Mouse (Mus musculus): ENCODE data around the gene Mgp. TPM values are rescaled to one million over a fixed set of nuclear protein-coding genes. Genes with fewer than 3 reads are reported as not detected.

Mgp gene
- total RNA-seq, 2 experiments from 2014 or later = 102 to 127 TPM

DNA sequence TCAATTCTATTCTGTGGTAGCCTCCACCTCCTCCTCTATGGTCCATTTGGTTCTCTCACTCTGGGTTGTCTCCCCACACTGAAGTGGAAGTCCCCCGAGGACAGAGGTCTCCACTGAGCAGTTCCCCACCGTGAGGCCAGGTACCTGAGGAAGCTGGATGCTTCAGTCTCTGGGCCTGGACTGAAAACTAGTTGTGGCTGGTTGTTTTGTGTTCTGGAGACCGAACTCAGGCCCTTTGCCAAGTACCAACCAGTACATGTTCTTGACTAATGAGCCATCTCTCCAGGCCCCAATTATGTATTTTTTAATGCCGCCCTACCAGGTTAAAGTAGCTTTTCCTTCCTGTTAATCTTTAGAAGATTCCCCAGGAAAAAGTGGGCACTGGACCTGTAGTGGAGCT is 23.3 kb downstream of the Mgp start:
- DNase-seq = no peak

- no peak for DNase-seq
These were observed 25.4 kb downstream of the Mgp start for GRCm38 (mm10) chr6:136850267-136850666.

- DNase-seq = no peak
These were observed 26.7 kb downstream of the Mgp start for GRCm38 (mm10) chr6:136848971-136849370.

- DNase-seq = no peak
These were observed 27.2 kb downstream of the Mgp start for GRCm38 (mm10) chr6:136848399-136848798.

DNA sequence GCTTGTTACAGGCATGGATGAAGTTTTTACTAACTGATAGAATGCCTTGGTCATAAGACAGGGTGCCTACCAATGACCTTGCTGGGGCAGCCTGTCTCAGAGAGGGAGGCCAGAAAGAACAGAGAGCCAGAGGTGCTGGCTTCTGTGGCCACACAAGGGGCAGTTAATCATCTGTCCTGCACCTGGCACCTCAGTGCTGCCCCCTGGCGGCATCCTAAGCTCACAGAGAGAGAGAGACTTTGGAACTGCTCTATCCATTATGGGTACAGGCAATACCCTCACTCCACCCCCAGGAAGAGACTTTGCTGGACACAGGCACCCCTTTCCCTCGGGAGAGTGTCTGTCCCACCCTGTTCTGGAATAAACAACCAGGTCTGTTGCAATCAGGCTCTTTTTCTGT is 27.8 kb downstream of the Mgp start:
- no peak for DNase-seq

DNA sequence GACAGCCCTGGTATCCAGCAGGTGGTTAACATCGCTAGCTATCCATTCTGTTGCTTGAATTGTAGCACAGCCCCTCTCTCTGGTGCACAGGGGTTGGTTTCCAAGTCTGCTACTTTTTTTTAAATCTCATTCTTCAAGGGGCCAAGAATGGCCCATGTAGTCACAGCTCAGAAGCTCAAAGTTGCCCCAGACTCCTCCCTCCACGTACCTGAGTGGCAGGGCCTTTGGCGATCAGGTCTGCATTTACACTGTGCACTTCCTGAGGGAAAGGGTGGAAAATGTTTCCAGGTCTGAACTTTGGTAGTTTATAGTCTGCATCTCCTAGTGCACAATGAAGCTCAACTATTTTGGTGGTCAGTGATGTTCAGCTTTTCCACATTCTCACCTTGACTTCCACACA is 28.4 kb downstream of the Mgp start:
- no peak for DNase-seq

DNA sequence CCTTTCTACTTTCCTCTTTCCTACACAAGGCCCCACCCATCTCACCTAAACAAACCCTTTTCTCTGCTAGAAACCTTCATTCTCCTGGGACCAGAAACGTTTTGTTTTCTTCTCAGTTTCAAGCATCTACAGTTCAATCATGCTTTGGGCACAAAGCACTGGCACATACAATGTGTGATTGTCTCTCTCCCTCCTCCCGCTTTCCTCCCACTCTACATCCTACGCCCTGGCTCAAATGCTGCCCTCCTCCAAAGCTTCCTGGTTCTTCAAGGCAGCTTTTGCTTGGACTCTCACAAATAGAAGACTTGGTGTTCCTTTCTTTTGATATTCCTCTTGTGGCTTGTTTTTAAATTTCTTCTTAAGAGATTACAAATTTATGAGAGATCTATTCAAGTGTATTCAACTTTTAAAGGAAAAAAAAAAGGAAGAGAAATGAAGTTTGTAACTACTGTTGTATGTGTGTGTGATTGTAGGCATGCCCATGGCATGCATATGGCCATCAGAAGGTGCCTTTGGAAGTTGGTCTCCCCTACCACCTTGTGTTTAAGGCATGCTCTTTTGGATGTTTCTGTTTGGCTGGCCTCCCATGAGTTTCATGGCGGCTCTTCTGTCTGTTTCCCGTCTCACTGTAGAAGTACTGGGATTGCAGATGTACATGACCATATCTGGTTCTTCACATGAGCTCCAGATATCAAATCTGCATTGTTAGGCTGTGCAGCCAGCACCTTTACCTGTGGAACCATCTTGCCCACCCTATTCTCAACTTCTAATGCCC is 29.7 kb downstream of the Mgp start:
- no peak for DNase-seq

- no peak for DNase-seq
These were observed 30.7 kb downstream of the Mgp start for GRCm38 (mm10) chr6:136844903-136845302.

DNA sequence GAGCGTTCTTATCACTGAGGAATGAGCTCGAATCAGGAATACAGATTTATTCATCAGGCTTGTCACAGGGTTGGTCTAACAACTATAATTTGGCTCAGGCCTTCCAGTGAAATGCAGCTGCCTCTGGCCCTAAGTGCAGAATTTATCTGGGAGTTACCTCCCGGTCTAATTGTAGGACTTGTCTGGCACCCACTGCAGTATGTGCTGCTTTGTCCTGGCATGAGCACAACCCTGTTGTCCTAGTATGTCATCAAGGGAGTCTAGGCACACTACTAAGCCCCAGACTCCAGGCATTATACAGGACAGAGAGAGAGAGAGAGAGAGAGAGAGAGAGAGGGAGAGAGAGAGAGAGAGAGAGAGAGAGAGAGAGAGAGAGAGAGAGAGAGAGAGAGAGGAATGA is 38.3 kb downstream of the Mgp start:
- no peak for DNase-seq

DNA sequence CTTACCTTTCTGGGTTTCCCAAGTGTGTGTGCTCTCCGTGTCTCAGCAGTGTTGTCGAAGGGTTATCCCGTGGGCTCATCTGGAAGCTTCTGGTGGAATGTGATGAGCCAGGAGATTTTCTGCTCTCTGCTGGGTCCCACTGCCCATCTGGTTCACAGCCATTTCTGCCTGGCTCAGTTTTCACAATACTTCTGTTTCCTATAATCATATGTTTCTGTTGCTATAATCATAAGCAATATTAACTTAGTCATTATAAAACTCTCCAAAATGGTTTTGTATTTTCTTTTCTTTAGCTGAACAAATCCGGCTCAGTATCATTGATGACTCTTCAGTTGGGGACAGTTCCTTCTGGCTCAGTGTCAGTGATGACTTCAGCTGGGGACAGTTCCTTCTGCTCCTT is 40.3 kb downstream of the Mgp start, which contains the start of gene Smco3:
Gene Smco3, minus strand, starts transcription at position 101 of the 400 bp plus-strand sequence.
- no peak for DNase-seq

GRCm38 (mm10) chr6:136831712-136832111 is 43.9 kb downstream of the Mgp start:
- no peak for DNase-seq

GRCm38 (mm10) chr6:136828681-136829080 is 46.9 kb downstream of the Mgp start:
- DNase-seq = no peak

GRCm38 (mm10) chr6:136827881-136828561 is 47.6 kb downstream of the Mgp start, which contains the start of gene Wbp11:
Gene Wbp11, minus strand, starts transcription at chr6:136828233.
- peak; percentile 95 for DNase-seq

- DNase-seq = no peak
These were observed 48.1 kb downstream of the Mgp start, which contains the start of gene BC049715 for GRCm38 (mm10) chr6:136827516-136827880. Gene BC049715, plus strand, starts transcription at chr6:136827626.

GRCm38 (mm10) chr6:136827116-136827515 is 48.5 kb downstream of the Mgp start:
- no peak for DNase-seq

- no peak for DNase-seq
These were observed 50.6 kb downstream of the Mgp start for GRCm38 (mm10) chr6:136824987-136825386.

Other genes with a start within 250 kb of the Mgp start
- gene Plbd1, start 213.9 kb downstream of the Mgp start, total RNA-seq (2021) = 10 to 100 TPM; 18.3 to 18.8 TPM
- not detected for gene Gucy2c, start 94.1 kb downstream of the Mgp start, total RNA-seq (2021)
- 1 to 10 TPM; 4.7 TPM for gene Hist4h4, start 71.4 kb downstream of the Mgp start, total RNA-seq (2021)
- gene H2afj, start 67.6 kb downstream of the Mgp start, total RNA-seq (2021) = 10 to 100 TPM; 16.4 to 17.9 TPM
- not detected for gene BC049715, start 48.2 kb downstream of the Mgp start, total RNA-seq (2021)
- gene Wbp11, start 47.6 kb downstream of the Mgp start, total RNA-seq (2021) = 10 to 100 TPM; 48.1 to 49.0 TPM
- gene Smco3, start 40.4 kb downstream of the Mgp start, total RNA-seq (2021) = under 1 TPM; 0.24 to 0.26 TPM
- under 1 TPM; 0.18 to 0.54 TPM for gene Art4, start 18.1 kb downstream of the Mgp start, total RNA-seq (2021)
- not detected for gene Erp27, start 46.4 kb upstream of the Mgp start, total RNA-seq (2021)
- not detected for gene Pde6h, start 48.0 kb upstream of the Mgp start, total RNA-seq (2021)
- gene Arhgdib, start 66.1 kb upstream of the Mgp start, total RNA-seq (2021) = 10 to 100 TPM in 1 of 2 experiments, 1 to 10 TPM in 1; 6.3 to 12.1 TPM